Mouse (Mus musculus): ENCODE data around the gene Mnd1.

The Mnd1 gene

DNA sequence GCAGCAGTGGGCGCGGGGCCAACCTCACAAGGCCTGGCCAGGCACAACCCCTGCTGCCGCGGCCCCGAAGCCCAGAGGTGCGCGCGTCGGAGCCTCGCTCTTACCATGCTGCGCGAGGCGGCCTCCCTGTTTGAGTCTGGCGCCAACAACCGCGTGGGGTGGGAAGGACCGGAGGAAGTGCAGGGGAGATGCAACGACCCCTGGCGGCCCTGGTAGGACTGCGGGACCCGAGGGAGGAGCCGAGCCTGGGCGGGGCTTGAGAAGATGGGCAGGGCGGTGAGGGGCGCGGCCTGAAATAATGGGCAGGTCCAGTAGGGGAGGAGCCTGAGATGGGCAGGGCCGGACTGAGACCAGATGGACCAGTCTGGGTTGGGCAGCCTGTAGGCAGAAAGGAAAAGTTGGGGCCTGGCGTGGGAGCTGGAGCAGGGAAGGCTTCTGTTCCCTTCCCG, at the start of gene Mnd1:
TSS of gene Mnd1 (minus strand) at position 229 of the 449 bp plus-strand sequence.
- in situ Hi-C loops (cut with MboI, MseI): no loop called here

- in situ Hi-C loops (cut with MboI, MseI): no loop called here
These were observed 49.1 kb upstream of the Mnd1 start for GRCm38 (mm10) chr3:84204640-84205039.

GRCm38 (mm10) chr3:84200559-84201420, 45.2 kb upstream of the Mnd1 start:
- in situ Hi-C loops (cut with MboI, MseI): no loop called here

- in situ Hi-C loops (cut with MboI, MseI): no loop called here
These were observed 43.9 kb upstream of the Mnd1 start for GRCm38 (mm10) chr3:84199516-84199915.

- in situ Hi-C loops (cut with MboI, MseI): no loop called here
These were observed 42.6 kb upstream of the Mnd1 start for GRCm38 (mm10) chr3:84198229-84198628.

GRCm38 (mm10) chr3:84193881-84194280, 38.3 kb upstream of the Mnd1 start:
- in situ Hi-C loops (cut with MboI, MseI): no loop called here

- in situ Hi-C loops (cut with MboI, MseI): no loop called here
These were observed 35.7 kb upstream of the Mnd1 start for GRCm38 (mm10) chr3:84191141-84191881.

DNA sequence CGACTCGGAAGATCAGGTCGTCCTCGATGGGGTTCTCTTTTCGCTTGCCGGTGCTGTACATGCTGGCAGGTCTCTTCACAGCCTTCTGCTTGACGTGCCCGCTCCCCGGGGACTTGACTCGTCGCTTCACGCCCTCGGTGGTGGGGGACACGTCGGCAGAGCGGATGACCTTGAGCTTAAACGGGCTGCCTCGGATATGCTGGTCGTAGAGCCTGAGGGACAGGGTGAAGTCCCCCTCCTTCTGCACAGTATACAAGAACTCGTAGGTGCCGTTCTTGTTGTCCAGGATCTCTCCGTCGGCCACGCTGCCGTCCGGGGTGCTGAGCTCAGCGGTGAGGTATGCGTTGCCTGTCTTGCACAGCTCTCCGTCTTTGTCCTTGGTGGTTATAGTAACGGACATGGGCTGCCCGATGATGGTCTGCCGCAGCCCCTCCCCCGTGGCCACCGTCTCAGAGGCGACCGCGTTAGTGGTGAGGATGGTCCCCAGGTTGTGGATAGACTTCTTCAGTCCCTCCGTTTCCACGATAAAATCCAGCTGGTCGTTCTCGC, 35.0 kb upstream of the Mnd1 start:
- in situ Hi-C loops (cut with MboI, MseI): no loop called here

- in situ Hi-C loops (cut with MboI, MseI): loop anchor here (10.0 kb wide), 1 partner anchor 355 kb away; no protein-coding TSS in a partner anchor
These were observed 34.1 kb upstream of the Mnd1 start for GRCm38 (mm10) chr3:84189629-84190173.

DNA sequence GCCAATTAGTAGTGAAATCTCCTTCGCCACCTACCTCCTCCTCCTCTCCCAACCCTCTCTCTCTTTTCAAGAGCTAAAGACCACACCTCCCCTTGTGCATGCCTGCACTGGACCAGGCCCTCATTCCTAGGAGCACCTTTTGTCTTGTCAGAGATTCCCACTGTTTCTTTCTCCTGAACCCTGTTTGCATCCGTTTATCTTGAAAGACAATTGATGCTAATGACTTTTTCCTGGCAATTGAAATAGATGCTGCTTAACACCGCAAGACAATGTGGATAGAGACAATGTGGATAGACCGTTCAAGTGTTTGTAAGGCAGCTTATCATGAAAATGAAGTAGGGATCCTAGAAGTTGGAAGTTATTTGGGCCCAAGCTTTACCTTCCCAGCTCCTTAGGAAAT, 26.1 kb upstream of the Mnd1 start:
- in situ Hi-C loops (cut with MboI, MseI): loop anchor here (10.0 kb wide), 1 partner anchor 363 kb away; no protein-coding TSS in a partner anchor

- in situ Hi-C loops (cut with MboI, MseI): loop anchor here (10.0 kb wide), 1 partner anchor 364 kb away; no protein-coding TSS in a partner anchor
These were observed 25.5 kb upstream of the Mnd1 start for GRCm38 (mm10) chr3:84181102-84181501.

GRCm38 (mm10) chr3:84180304-84180703, 24.7 kb upstream of the Mnd1 start:
- in situ Hi-C loops (cut with MboI, MseI): loop anchor here (10.0 kb wide), 1 partner anchor 364 kb away; no protein-coding TSS in a partner anchor

DNA sequence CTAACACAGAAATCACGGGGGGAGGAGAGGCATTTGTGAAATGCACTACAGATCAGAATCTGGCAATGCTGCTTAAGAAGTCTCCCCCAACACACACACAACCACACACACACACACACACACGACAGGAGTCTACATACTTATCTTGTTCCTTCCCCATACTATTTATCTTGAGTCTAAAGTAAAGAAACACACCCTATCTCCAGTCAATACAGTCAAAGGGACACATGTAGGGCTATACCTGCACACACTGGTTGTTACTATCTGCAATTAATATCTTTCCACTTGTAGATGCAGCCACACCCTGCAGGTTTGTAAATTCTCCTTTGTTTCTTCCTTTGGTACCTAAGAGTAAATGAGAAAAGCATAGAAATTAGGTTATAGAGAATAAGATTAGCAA, 22.2 kb upstream of the Mnd1 start:
- in situ Hi-C loops (cut with MboI, MseI): no loop called here

DNA sequence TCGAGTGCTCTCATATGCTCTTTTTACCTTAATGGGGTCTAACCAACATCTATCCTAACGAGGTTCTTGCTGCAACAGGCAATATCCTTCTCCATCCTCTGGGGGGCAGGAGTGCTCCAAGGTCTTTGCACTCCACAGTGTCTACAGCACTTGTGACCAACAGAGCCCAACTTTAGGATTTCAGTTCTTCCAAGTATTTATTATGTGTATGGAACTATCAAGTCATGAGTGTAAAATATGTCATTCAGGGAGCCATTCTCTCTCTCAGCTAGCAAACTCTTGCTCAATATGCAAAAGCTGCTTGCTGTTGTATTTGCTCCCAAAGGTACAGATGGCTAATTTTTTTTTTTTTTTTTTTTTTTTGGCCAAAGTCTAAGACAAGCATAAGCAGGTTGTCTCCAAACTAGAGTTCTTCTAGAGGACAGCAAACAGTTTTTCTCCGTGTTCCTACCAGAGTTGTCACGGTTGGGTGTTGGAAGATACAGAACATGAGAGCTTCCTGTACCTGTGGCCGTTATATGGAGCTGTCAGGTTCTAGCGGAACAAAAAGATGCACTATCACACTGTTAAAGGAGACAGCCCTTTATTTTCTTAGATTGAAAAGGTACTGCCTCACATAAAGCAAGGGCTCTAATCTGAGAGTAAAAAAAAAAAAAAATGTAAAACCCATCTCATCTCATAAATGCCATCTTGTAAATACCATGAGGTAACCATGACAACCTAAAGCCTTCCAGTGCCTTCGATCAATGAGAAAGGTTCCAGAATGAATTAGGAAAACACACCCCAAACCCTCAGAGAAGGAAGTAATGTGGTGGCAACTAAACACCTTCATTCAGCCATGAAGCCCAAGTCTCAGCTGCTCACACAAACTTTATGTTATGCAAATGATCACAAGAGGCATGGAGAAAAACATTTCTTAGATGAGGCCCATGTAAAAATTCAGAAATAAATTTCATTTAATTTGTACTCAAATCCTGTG, 20.0 kb upstream of the Mnd1 start:
- in situ Hi-C loops (cut with MboI, MseI): no loop called here

- in situ Hi-C loops (cut with MboI, MseI): loop anchor here (5.0 kb wide), 1 partner anchor 139 kb away; no protein-coding TSS in a partner anchor
These were observed 18.1 kb upstream of the Mnd1 start, which contains the start of gene Gm6525 for GRCm38 (mm10) chr3:84173581-84174154. Gene Gm6525, plus strand, starts transcription at chr3:84174104.

DNA sequence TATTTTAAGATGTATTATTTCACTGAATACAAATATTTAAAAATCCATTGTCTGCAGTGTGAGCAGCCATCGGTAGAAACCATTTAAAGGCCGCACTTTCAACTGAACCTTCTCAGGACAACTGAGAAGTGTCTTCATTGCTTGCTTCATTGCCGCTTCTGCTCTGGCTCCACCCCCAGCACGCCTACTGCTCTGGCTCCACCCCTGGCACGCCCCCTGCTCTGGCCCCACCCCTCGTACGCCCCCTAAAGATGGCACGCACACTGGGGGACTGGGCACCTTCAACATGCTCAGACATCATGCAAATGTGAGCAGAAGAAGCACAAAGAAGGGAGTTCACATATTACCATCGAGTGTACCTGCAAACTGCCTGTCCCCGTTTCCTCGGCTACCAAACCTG, 16.8 kb upstream of the Mnd1 start:
- in situ Hi-C loops (cut with MboI, MseI): loop anchor here (5.0 kb wide), 1 partner anchor 140 kb away; no protein-coding TSS in a partner anchor

DNA sequence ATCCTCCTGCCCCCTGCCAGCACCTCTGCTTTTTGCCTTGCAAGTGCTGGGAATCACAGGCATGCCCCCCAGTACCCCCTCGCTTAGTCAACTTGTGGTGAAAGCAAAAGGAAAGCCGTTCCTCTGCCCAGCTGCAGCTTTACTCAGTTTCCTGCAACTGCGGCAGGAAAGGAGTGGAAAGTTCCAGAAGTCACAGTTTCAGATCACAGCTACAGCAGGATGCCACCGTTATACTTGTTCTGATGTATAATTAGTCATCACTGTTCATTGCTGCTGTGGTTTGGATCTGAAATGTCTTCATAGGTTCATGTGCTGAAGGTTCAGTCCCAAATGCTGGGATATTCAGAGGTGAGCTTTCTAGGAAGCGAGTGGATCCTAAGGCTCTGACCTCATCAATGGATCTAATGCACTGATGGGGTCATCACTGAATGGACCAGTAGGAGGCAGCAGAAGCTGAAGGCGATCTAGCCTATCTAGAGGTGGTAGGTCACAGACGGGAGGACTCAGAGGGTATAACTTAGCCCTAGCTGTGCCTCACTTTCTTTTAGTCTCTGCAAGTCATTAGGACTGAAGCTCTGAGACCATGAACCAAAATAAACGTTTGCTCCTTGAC, 13.9 kb upstream of the Mnd1 start:
- in situ Hi-C loops (cut with MboI, MseI): loop anchor here (5.0 kb wide), 1 partner anchor 143 kb away; no protein-coding TSS in a partner anchor

DNA sequence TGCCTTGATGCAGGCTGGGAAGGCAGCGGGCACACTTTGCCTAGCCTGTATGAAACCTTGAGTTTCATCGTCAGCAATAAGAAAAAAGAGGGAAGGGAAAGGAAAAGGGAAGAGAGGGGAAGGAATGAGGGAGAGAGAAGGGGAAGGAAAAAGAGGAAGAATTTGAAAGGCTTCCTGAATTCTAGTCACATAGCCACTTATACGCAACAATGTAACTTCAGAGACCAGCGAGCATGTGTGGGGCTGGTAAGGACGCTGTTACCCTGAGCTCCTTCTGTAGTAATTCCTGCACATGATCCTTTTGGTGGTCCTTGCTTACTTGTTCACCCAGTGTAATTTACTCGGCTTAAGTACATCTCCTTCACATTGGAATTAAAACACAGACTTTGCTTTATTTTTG, 13.4 kb upstream of the Mnd1 start:
- in situ Hi-C loops (cut with MboI, MseI): no loop called here

DNA sequence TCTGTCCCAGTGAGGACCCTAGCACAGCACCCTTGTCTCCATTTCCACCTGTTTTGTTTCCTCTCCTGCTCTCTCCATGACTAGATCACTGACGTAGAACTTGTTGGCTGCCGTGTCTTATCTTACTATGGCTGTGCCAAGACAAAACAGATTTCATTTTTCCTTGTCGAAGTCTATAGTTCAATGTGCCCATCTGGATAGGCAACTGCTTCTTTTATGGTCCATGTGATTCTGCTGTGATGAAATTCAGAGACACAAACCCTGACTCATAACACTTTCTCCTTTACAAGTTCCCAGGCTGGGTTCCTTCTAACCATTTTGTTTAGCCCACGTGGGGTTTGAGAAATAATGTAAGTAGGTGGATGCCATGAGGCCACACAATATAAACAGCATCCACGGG, 10.5 kb upstream of the Mnd1 start:
- in situ Hi-C loops (cut with MboI, MseI): no loop called here

DNA sequence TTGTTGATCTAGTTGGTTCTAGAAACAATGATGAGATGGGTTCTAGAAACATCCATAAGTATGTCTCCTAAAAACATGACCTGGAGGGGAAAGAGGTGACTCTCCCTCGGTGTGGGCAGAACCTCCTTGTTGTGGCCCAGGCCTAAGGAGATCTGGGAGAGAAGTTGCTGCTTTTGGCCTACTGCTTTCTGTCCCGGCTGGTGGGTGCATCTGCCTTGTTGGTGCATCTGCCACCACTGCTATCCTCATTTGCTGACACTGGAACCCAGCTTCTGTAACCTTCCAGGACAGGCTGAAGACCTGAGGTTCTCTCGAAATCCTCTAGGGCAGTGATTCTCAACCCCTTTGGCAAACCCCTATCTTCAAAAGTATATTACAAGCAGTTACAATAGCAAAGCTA, 9.8 kb upstream of the Mnd1 start:
- in situ Hi-C loops (cut with MboI, MseI): no loop called here

Measured in regulatory T cell (primary cell).